Mouse (Mus musculus) ES-E14 (cell line): ENCODE measurements around the gene Top3a. TPM values are rescaled to one million over a fixed set of nuclear protein-coding genes. Genes with fewer than 3 reads are reported as not detected.

ENCODE experiments used
- DNase-seq: peaks from one replicate; pipeline ENCODE4 v3.0.0-alpha.2; 2013; ENCODE audit warnings: low read depth, low spot score
- H3K27ac ChIP-seq: 2 replicates; pipeline ENCODE4 v1.5.1; 2012; ENCODE audit warnings: low read depth, mild to moderate bottlenecking, low read length, moderate library complexity, mixed read lengths; ENCODE audit not compliant: poor library complexity, insufficient read depth, severe bottlenecking
- H3K36me3 ChIP-seq: 2 replicates; pipeline ENCODE4 v1.6.1; 2012; ENCODE audit warnings: mild to moderate bottlenecking, low read length, moderate library complexity, mixed read lengths; ENCODE audit not compliant: control insufficient read depth, poor library complexity, insufficient read depth, severe bottlenecking
- H3K4me1 ChIP-seq, 2 experiments: fragments of 150-350 bp in 1 of 2; sonication (generic) in 1 of 2; 2 replicates each; pipeline ENCODE4 v1.6.1; 2012; ENCODE audit warnings: low read length in 2 of 2, mild to moderate bottlenecking in 1 of 2, mixed read lengths in 1 of 2; ENCODE audit not compliant: control insufficient read depth in 2 of 2, insufficient read depth in 2 of 2, poor library complexity in 1 of 2
- H3K4me3 ChIP-seq, 2 experiments: fragments of 150-350 bp in 1 of 2; sonication (generic) in 1 of 2; 2 replicates each; pipeline ENCODE4 v1.5.1; 2012; ENCODE audit warnings: low read length in 2 of 2, low read depth in 1 of 2, mild to moderate bottlenecking in 1 of 2, mixed read lengths in 1 of 2; ENCODE audit not compliant: insufficient read depth in 1 of 2, poor library complexity in 1 of 2, severe bottlenecking in 1 of 2
- H3K9ac ChIP-seq: 2 replicates; pipeline ENCODE4 v1.6.1; 2012; ENCODE audit warnings: low read depth, mild to moderate bottlenecking, low read length, mixed read lengths; ENCODE audit not compliant: poor library complexity, insufficient read depth, severe bottlenecking
- H3K9me3 ChIP-seq: fragments of 150-350 bp; sonication (generic); 2 replicates; pipeline ENCODE4 v1.6.1; 2012; ENCODE audit warnings: low read depth, mild to moderate bottlenecking, low read length; ENCODE audit not compliant: control insufficient read depth, insufficient read depth
- CHD2 ChIP-seq: IDR thresholded peaks from 2 replicates; pipeline ENCODE4 v1.6.1; 2014; ENCODE audit warnings: mild to moderate bottlenecking, low read depth, low read length, inconsistent platforms
- HCFC1 ChIP-seq: IDR thresholded peaks from 2 replicates; pipeline ENCODE4 v1.6.1; 2012; ENCODE audit warnings: low read length, inconsistent platforms, borderline replicate concordance; ENCODE audit not compliant: insufficient read depth
- MAFK ChIP-seq: IDR thresholded peaks from 2 replicates; pipeline ENCODE4 v1.6.1; 2014; ENCODE audit warnings: mild to moderate bottlenecking, low read depth, low read length, inconsistent platforms; ENCODE audit not compliant: insufficient read depth
- ZC3H11A ChIP-seq: IDR thresholded peaks from 2 replicates; pipeline ENCODE4 v1.6.1; 2012; ENCODE audit warnings: low read depth, mild to moderate bottlenecking, inconsistent platforms, low read length, borderline replicate concordance
- ZNF384 ChIP-seq: IDR thresholded peaks from 2 replicates; pipeline ENCODE4 v1.6.1; 2012; ENCODE audit warnings: low read depth, low read length, inconsistent platforms
- in situ Hi-C, 2 experiments: fragments of 600-800 bp; cut with MboI; formaldehyde crosslinking; loops; one replicate each; pipeline ENCODE4 v1.15.1; 2025; ENCODE audit warnings: low sequenced_read_pairs in 2 of 2, inconsistent platforms in 1 of 2; ENCODE audit not compliant: unreplicated experiment in 2 of 2
- total RNA-seq: library from RNA; depleted of rRNA; stranded (reverse); fragments of 300-350 nt; gene quantifications from 2 replicates; pipeline ENCODE4 v1.2.3, GENCODE M21; 2012

The Top3a gene
- total RNA-seq, 1 experiment: 20.0 TPM

- Histone ChIP-seq H3K27ac (peak within 1 kb of the TSS; percentile 35), H3K9me3 (no peaks in the 10 kb centered on the region), H3K4me3 (peak within 1 kb of the TSS; percentile 80 to 92), H3K9ac (peak within 1 kb of the TSS; percentile 86), H3K4me1 (peaks cover 3 to 18% of the 10 kb centered on the region in 2 experiments; a peak in 1 of 4 replicates), H3K36me3 (peaks cover 10% of the 10 kb centered on the region; the same call in 1 of the 2 replicates)
- TF ChIP-seq CHD2 (0 out of 2 replicates have a peak, but pooled peaks have one; percentile 52), MAFK (no peak), ZC3H11A (no peak), HCFC1 (no peak), ZNF384 (no peak)
- in situ Hi-C loops: no loop called here
- DNase-seq: peak; percentile 44
These were observed 50.4 kb downstream of the Top3a start, which contains the start of gene Flii for GRCm38 (mm10) chr11:60726601-60727391. Gene Flii, minus strand, starts transcription at chr11:60727263.

DNA sequence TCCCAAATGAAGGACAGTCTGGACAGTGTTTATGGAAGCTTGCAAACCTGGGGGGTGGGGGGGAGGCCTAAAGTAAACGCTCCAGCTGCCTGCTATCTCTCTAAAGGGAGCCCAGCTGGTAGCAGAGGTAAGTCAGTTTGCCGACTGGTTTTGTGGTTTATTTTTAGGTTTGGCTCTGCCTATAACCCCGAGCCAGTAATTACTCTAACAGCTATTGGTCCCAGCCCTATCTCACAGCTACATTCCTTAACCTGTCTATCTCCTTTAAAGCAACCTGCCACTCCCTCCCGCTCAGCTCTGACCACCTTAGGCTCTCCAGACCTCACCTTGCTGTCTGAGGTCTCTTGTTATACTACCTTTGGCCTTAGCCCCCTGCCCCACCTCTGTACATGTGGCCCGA is 57.9 kb downstream of the Top3a start:
- H3K9ac ChIP-seq: no peak overlapping the region
- H3K4me1 ChIP-seq: no peaks in the 10 kb centered on the region
- H3K27ac ChIP-seq: no peak overlapping the region
- no peaks in the 10 kb centered on the region for H3K9me3 ChIP-seq
- TF ChIP-seq ZC3H11A (no peak), MAFK (no peak), HCFC1 (no peak), ZNF384 (no peak), CHD2 (no peak)
- no peak for DNase-seq
- H3K4me3 ChIP-seq: no peak overlapping the region
- in situ Hi-C loops: no loop called here
- H3K36me3 ChIP-seq: peaks cover 42% of the 10 kb centered on the region; the same call in 1 of the 2 replicates

GRCm38 (mm10) chr11:60715833-60716232 is 61.3 kb downstream of the Top3a start:
- Histone ChIP-seq H3K4me1 (peaks cover 4 to 6% of the 10 kb centered on the region in 2 experiments; a peak in 2 of 4 replicates), H3K36me3 (peaks cover 62% of the 10 kb centered on the region), H3K4me3 (no peak overlapping the region), H3K9ac (no peak overlapping the region), H3K27ac (no peak overlapping the region), H3K9me3 (no peaks in the 10 kb centered on the region)
- DNase-seq: no peak
- in situ Hi-C loops: no loop called here
- TF ChIP-seq CHD2 (no peak), ZC3H11A (no peak), HCFC1 (no peak), ZNF384 (no peak), MAFK (no peak)

DNA sequence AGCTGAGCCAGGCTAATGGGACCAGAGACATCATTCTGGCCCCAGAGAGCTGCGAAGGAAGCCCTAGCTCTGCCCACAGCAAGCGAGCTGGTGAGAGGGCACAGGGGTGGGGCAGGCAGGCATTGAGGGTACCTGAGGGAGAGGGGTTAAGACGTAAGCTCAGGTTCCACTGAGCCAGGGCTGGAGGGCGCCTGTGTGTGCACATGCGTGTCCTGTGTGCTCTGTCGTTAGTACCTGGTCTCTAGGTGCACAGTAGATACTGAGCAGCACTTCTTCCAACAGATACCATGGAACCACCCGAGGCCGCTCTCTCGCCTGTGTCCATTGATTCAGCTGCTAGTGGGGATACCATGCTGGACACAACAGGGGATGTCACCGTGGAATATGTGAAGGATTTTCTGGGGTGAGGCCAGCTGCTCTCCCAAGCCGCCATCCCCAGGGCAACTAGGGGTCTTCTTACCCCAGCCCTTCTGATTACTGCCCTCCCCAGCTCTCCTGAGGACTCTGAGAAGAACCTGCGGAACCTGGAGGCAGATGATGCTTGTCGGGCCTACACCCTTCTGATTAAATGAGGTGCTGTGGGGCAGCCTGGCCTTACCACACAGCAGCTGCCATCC is 64.4 kb downstream of the Top3a start:
- H3K9me3 ChIP-seq: no peaks in the 10 kb centered on the region
- no peak overlapping the region for H3K4me3 ChIP-seq
- H3K4me1 ChIP-seq: peaks cover 4 to 6% of the 10 kb centered on the region in 2 experiments; a peak in 2 of 4 replicates
- no peak for DNase-seq
- H3K9ac ChIP-seq: no peak overlapping the region
- peaks cover 79% of the 10 kb centered on the region for H3K36me3 ChIP-seq
- in situ Hi-C loops: no loop called here
- TF ChIP-seq HCFC1 (no peak), ZC3H11A (no peak), ZNF384 (no peak), MAFK (no peak), CHD2 (no peak)
- no peak overlapping the region for H3K27ac ChIP-seq
